Mouse (Mus musculus) erythroid progenitor cell, adult 5-6 weeks (primary cell): ENCODE measurements around the gene Fmo4. TPM values are rescaled to one million over a fixed set of nuclear protein-coding genes. Genes with fewer than 3 reads are reported as not detected.
"Not testable (repeated sequence)": the region's sequence is repeated elsewhere in the genome, so short reads cannot be mapped to it uniquely, and the experiment has no call there.

Experiments
- ATAC-seq: replicated peaks from 2 replicates; pipeline ENCODE4 v1.8.0; 2016; ENCODE audit warnings: moderate number of reproducible peaks, mild to moderate bottlenecking, moderate TSS enrichment, inconsistent platforms; ENCODE audit not compliant: poor library complexity, low FRiP score, severe bottlenecking
- total RNA-seq, 2 experiments: library from RNA; stranded (forward) in 1 of 2; stranded (reverse) in 1 of 2; fragments of 150-400 nt in 1 of 2; fragments of 186-747, 209-891 nt in 1 of 2; gene quantifications; 2 replicates each; pipeline versions ENCODE4 v1.2.3 to v1.2.4; 2015 to 2017; ENCODE audit warnings: low replicate concordance in 2 of 2

Fmo4 gene
- total RNA-seq, 2 experiments from 2014 or later, result not detected

DNA sequence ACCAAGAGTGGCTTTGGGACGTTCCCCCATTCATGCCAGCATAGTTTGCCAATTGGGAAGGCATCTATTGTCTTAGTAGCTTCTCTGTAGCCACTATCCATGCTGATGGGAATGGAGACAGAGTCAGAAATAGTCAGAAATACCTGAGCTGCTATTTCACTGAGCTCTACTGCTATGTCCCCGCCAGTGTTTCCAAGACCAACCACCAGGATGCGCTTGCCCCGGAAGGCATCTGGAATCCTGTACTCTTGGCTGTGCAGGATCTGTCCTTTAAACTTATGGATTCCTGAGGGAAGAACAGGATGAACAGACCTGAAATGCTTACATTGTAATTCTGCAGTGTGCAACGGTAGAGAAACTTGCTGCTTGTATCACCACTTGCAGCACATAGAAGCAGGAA lies 8.8 kb downstream of the Fmo4 start:
- no peak for ATAC-seq

- no peak for ATAC-seq
Measured at GRCm38 (mm10) chr1:162796441-162796840, 17.3 kb downstream of the Fmo4 start.

DNA sequence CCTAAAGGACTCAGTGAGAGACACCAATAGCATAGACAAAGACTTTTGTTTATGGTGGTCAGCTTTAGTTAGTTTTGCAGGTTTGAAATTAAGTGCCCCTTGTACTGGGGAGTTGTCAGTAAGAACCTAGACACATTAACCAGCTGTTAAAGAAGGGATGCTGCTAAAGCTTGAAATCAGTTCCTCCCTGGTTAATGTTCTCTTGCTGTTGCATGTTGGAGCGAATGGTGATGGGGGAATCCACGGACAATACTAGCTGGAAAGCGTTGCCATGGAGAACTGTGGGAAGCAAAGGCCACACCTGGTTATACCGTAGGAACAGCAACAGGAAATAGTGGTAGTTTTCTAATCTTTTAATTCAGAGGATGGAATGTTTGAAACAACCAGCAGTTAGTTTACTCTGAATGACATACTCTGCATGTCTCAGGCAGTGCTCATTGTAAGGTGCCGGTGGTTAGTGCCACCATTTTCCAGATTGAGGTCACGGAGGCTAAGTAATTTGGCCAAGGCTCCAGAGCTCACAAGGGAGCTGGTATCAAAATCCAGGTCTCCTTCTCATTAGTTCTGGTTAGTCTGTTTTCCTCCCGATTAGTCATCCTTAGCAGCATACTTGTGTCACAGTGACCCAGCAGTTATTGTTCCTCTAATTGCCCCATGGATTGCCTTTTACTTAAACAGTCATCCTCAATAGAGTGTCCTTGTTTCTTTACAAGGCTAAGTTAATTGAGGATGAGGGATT lies 21.3 kb downstream of the Fmo4 start:
- no peak for ATAC-seq

GRCm38 (mm10) chr1:162785222-162785621 lies 28.6 kb downstream of the Fmo4 start:
- no peak for ATAC-seq

GRCm38 (mm10) chr1:162783669-162784248 lies 30.0 kb downstream of the Fmo4 start:
- no peak for ATAC-seq

DNA sequence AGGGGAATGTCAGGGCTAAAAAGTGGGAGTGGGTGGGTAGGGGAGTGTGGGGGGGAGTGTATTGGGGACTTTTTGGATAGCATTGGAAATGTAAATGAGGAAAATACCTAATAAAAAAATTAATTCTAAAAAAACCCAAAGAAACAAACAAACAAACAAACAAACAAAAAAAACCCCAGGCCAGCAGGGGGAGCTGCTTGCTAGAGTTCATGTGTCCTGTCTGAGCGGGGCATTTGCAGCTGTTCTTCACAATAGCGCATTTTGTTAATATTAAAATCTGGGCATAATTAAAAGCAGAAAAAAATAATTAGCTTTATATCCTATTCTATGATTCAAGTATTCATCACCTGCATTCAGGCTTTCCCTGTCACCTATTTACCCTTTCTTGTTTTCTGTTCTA lies 32.7 kb downstream of the Fmo4 start:
- ATAC-seq, result not testable (repeated sequence)

- no peak for ATAC-seq
Measured at GRCm38 (mm10) chr1:162777943-162778538, 35.7 kb downstream of the Fmo4 start.

DNA sequence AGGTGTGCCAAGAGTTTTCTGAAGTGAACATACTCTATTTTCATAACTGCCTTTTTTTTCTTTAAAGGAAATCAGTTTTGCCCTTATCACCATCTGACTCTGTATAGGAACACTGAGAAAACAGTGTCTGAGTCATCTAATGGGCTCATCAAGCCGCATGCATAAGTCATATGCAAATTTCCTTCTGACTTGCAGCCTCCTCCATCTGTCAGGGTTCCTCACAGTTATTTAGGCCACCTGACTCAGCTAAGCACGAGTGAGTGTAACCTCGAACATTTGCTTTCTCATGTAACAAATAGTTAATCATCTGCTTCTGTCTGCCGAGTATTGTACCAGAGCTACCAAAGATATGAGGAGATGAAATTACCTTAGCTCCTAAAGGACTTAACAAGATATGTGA lies 40.1 kb downstream of the Fmo4 start:
- ATAC-seq, result no peak

- no peak for ATAC-seq
Measured at GRCm38 (mm10) chr1:162771617-162772360, 42.0 kb downstream of the Fmo4 start.

GRCm38 (mm10) chr1:162752009-162752408 lies 61.8 kb downstream of the Fmo4 start:
- no peak for ATAC-seq

DNA sequence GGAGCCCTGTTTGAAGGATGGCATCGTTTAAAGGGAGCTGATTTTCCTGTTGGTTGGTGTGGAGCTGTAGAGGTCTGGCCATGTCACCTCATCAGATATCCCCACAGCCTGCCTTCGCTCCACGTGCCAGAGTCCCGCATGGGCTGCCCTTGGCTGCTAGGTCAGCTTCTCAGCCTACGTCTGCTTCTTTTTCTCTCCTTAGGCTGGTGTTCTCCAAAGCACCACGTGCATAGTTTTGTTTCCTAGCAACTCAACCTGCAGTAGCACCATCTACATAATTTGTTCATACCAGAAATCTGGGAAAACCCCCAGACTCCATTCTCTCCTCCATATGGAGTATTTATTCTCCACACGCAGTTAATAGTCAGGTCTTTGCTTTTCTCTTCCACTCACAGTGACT lies 64.2 kb downstream of the Fmo4 start:
- no peak for ATAC-seq

GRCm38 (mm10) chr1:162748761-162749160 lies 65.0 kb downstream of the Fmo4 start:
- no peak for ATAC-seq

Other genes with a start within 250 kb of the Fmo4 start
- 16.8 and 17.3 TPM in 2 replicates for gene Vamp4, start 243.5 kb downstream of the Fmo4 start, total RNA-seq (2015; ENCODE audit: low replicate concordance)
- 0.15 and 9.0 TPM in 2 replicates for gene Vamp4, start 243.5 kb downstream of the Fmo4 start, total RNA-seq (2017; ENCODE audit: low replicate concordance)
- gene Myoc, start 174.8 kb downstream of the Fmo4 start, total RNA-seq (2015; ENCODE audit: low replicate concordance), result not detected in 2 replicates
- not detected in 2 replicates for gene Myoc, start 174.8 kb downstream of the Fmo4 start, total RNA-seq (2017; ENCODE audit: low replicate concordance)
- gene Myocos, start 155.8 kb downstream of the Fmo4 start, total RNA-seq (2015; ENCODE audit: low replicate concordance), result not detected in 2 replicates
- gene Myocos, start 155.8 kb downstream of the Fmo4 start, total RNA-seq (2017; ENCODE audit: low replicate concordance), result not detected in 2 replicates
- 117 and 134 TPM in 2 replicates for gene Prrc2c, start 73.4 kb downstream of the Fmo4 start, total RNA-seq (2015; ENCODE audit: low replicate concordance)
- 96.0 and 117 TPM in 2 replicates for gene Prrc2c, start 73.4 kb downstream of the Fmo4 start, total RNA-seq (2017; ENCODE audit: low replicate concordance)
- gene Fmo1, start 52.6 kb upstream of the Fmo4 start, total RNA-seq (2015; ENCODE audit: low replicate concordance), result 2.9 TPM in 1 of 2 replicates, not detected in the other
- gene Fmo1, start 52.6 kb upstream of the Fmo4 start, total RNA-seq (2017; ENCODE audit: low replicate concordance), result 1.3 TPM in 1 of 2 replicates, not detected in the other
- 2.2 TPM in 1 of 2 replicates, not detected in the other for gene Fmo2, start 84.8 kb upstream of the Fmo4 start, total RNA-seq (2015; ENCODE audit: low replicate concordance)
- gene Fmo2, start 84.8 kb upstream of the Fmo4 start, total RNA-seq (2017; ENCODE audit: low replicate concordance), result 0.68 TPM in 1 of 2 replicates, not detected in the other
- not detected in 2 replicates for gene Fmo6, start 123.5 kb upstream of the Fmo4 start, total RNA-seq (2015; ENCODE audit: low replicate concordance)
- not detected in 2 replicates for gene Fmo6, start 123.5 kb upstream of the Fmo4 start, total RNA-seq (2017; ENCODE audit: low replicate concordance)
- gene Fmo3, start 170.6 kb upstream of the Fmo4 start, total RNA-seq (2015; ENCODE audit: low replicate concordance), result not detected in 2 replicates
- gene Fmo3, start 170.6 kb upstream of the Fmo4 start, total RNA-seq (2017; ENCODE audit: low replicate concordance), result not detected in 2 replicates